Mouse (Mus musculus): ENCODE data around the gene Aqp8. TPM values are rescaled to one million over a fixed set of nuclear protein-coding genes. Genes with fewer than 3 reads are reported as not detected.

The Aqp8 gene
- polyA plus RNA-seq, 1 experiment = not detected

DNA sequence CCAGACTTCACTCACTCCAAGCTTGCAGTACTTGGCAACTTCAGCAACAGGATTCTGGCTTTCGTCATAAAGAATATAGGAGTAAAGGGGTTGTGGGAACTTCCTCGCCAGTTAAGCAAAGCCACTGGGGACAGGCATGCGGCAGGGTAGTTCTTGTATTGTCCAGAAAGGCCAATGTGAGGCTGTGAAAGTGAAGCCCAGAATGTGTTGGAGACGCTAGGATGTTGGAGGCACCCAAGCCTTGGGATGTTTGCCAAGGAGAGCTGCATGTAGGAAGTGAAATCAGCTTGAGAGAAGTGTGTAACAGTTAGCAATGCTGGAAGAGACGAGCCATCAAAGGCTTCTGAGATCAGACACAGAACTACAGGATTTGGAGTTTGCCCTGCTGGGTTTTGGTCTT, 25.6 kb downstream of the Aqp8 start:
- DNase-seq (ENCODE audit: low spot score) = no peak

- DNase-seq (ENCODE audit: low spot score) = no peak
These were observed 37.6 kb downstream of the Aqp8 start for GRCm38 (mm10) chr7:123499481-123500238.

GRCm38 (mm10) chr7:123500239-123501219, 38.4 kb downstream of the Aqp8 start, which contains the start of gene Zkscan2:
Zkscan2 (minus strand) TSS chr7:123500449.
- no peak for DNase-seq (ENCODE audit: low spot score)

- no peak for DNase-seq (ENCODE audit: low spot score)
These were observed 41.3 kb downstream of the Aqp8 start for GRCm38 (mm10) chr7:123503358-123503757.

DNA sequence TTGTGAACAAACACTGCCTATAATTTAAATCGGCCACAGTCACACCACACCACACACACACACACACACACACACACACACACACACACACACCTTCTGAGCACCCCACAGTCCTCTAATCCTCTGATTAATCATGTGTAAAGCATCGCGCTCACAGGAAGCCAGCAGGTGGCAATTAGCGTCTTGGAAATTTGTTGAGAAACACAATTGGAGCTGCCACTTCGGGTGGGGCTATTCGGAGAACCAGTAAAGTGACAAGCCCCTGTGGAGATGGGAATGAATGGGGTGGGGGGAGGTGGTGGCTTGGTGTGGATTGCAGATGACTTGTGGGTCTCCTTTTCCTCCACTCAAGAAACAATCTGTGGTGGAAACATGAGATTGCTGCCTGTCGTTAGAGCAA, 45.9 kb downstream of the Aqp8 start:
- DNase-seq (ENCODE audit: low spot score) = no peak

Other genes starting within 250 kb of the Aqp8 start
- gene Slc5a11, start 247.5 kb upstream of the Aqp8 start, polyA plus RNA-seq (2012; rRNA removed) = 0.39 and 0.41 TPM in 2 replicates
- 36.6 and 38.2 TPM in 2 replicates for gene Lcmt1, start 92.5 kb upstream of the Aqp8 start, polyA plus RNA-seq (2012; rRNA removed)
- 27.4 and 27.9 TPM in 2 replicates for gene Arhgap17, start 92.4 kb upstream of the Aqp8 start, polyA plus RNA-seq (2012; rRNA removed)
- gene Zkscan2, start 38.2 kb downstream of the Aqp8 start, polyA plus RNA-seq (2012; rRNA removed) = 0.72 and 0.75 TPM in 2 replicates